12 mouse cellular contexts compared by ENCODE assay signal in genomic region chr11:11871197-11871813, GRCm38 (mm10). TPM values are rescaled to one million over a fixed set of nuclear protein-coding genes. Genes with fewer than 3 reads are reported as not detected.
DNase-seq lines count a peak whose midpoint lies in the region; ATAC-seq lines count a peak whose summit lies in the region.
"Had no signal": no experiment of that assay in that cellular context is flagged by ENCODE, and none has a peak within 500 bp of the region (broad histone marks: within the 10 kb centered on the region; RNA-seq: fewer than 3 reads in every experiment).

No protein-coding gene starts in this region.

- H3K27ac ChIP-seq in midbrain, embryonic 10.5 days (replicated peaks): peak overlapping the region; percentile 72
- no peak overlapping the region for H3K27ac ChIP-seq in midbrain, embryonic 11.5 days (ENCODE audit: low read depth, low read length)
- H3K27ac ChIP-seq in forebrain, embryonic 11.5 days (ENCODE audit: low read depth, low read length): no peak overlapping the region
- H3K27ac ChIP-seq: hindbrain, embryonic 14.5 days; liver, embryonic 14.5 days had no signal

- H3K4me1 ChIP-seq in midbrain, embryonic 10.5 days: peaks cover 61% of the 10 kb centered on the region
- peaks cover 24% of the 10 kb centered on the region for H3K4me1 ChIP-seq in midbrain, embryonic 11.5 days (ENCODE audit: control insufficient read depth, insufficient read depth, low read length)
- H3K4me1 ChIP-seq in forebrain, embryonic 11.5 days (replicated peaks; ENCODE audit: control insufficient read depth, insufficient read depth, low read length): peaks cover 20% of the 10 kb centered on the region; the same call in 1 of the 2 replicates

- no peak overlapping the region for H3K9ac ChIP-seq in midbrain, embryonic 11.5 days (ENCODE audit: low read length)
- no peak overlapping the region for H3K9ac ChIP-seq in forebrain, embryonic 11.5 days (ENCODE audit: low read length)
- H3K9ac ChIP-seq: hindbrain, embryonic 14.5 days; liver, embryonic 14.5 days had no signal

- no peaks in the 10 kb centered on the region for H3K36me3 ChIP-seq in midbrain, embryonic 10.5 days
- no peaks in the 10 kb centered on the region for H3K36me3 ChIP-seq in midbrain, embryonic 11.5 days (ENCODE audit: control insufficient read depth, insufficient read depth, low read length)
- no peaks in the 10 kb centered on the region for H3K36me3 ChIP-seq in forebrain, embryonic 11.5 days (ENCODE audit: control insufficient read depth, insufficient read depth, low read length)

- intact Hi-C loops in heart, postnatal 36 days (cut with DNase I): no loop called here
- intact Hi-C loops in heart, postnatal 14 days (cut with DNase I): no loop called here

- H3K27me3 ChIP-seq in midbrain, embryonic 10.5 days (ENCODE audit: low read depth, poor library complexity, severe bottlenecking): peaks cover 20% of the 10 kb centered on the region
- H3K27me3 ChIP-seq in midbrain, embryonic 11.5 days (ENCODE audit: control insufficient read depth, insufficient read depth, low read length): no peaks in the 10 kb centered on the region
- H3K27me3 ChIP-seq in forebrain, embryonic 11.5 days (ENCODE audit: control insufficient read depth, insufficient read depth, low read length): no peaks in the 10 kb centered on the region; the same call in 1 of the 2 replicates

- 14% methylated on average over 5 of the region's 5 CpGs for WGBS in midbrain, embryonic 10.5 days
- 14% methylated on average over 5 of the region's 5 CpGs for WGBS in midbrain, embryonic 11.5 days
- 25% methylated on average over 5 of the region's 5 CpGs for WGBS in forebrain, embryonic 11.5 days

- no peak overlapping the region for H3K4me3 ChIP-seq in midbrain, embryonic 10.5 days
- H3K4me3 ChIP-seq in midbrain, embryonic 11.5 days (ENCODE audit: low read depth, low read length): no peak overlapping the region
- H3K4me3 ChIP-seq in forebrain, embryonic 11.5 days (ENCODE audit: low read depth, low read length): no peak overlapping the region

- DNase-seq in heart, adult 9 months (ENCODE audit: low spot score in 2 of 2): peak; percentile 25 to 39
- DNase-seq in heart, postnatal 36 days: no peak
- no peak for DNase-seq in midbrain, embryonic 10.5 days (ENCODE audit: low spot score)
- no peak for DNase-seq in midbrain, embryonic 11.5 days (ENCODE audit: low spot score, missing footprints)
- peak; percentile 26 for DNase-seq in heart, postnatal 14 days
- DNase-seq in yolk sac, embryonic 10.5 days (ENCODE audit: low spot score): peak; percentile 55
- no peak for DNase-seq in right cerebral cortex, postnatal 36 days (ENCODE audit: low spot score in 2 of 2)
- DNase-seq in forebrain, embryonic 11.5 days (ENCODE audit: low spot score): no peak

- H3K4me2 ChIP-seq in midbrain, embryonic 11.5 days: no peak overlapping the region
- H3K4me2 ChIP-seq in forebrain, embryonic 11.5 days (ENCODE audit: low read depth, low read length, severe bottlenecking): no peak overlapping the region
- H3K4me2 ChIP-seq: hindbrain, embryonic 14.5 days had no signal

- H3K9me3 ChIP-seq in midbrain, embryonic 10.5 days (replicated peaks): no peaks in the 10 kb centered on the region
- no peaks in the 10 kb centered on the region for H3K9me3 ChIP-seq in midbrain, embryonic 11.5 days (ENCODE audit: control insufficient read depth, low read length)
- H3K9me3 ChIP-seq in forebrain, embryonic 11.5 days (ENCODE audit: control insufficient read depth, low read length): no peaks in the 10 kb centered on the region

- no peak for ATAC-seq in midbrain, embryonic 11.5 days (ENCODE audit: low FRiP score)
- no peak for ATAC-seq in forebrain, embryonic 11.5 days (replicated peaks; ENCODE audit: low FRiP score)
- ATAC-seq: CD4-positive, CD25-positive, alpha-beta regulatory T cell, adult 4 months had no signal

RNA-seq across cellular contexts. Expression of gene Ddc, which starts 26.6 kb away (rescaled TPM):
- total RNA-seq in heart, postnatal 36 days (2021): 1 to 10 TPM; 2.1 to 2.4 TPM
- 13.6 and 15.8 TPM in 2 replicates for polyA plus RNA-seq in midbrain, embryonic 10.5 days (2016; fragmentation: Nextera tagmentation; extraction: Ambion mirVana)
- polyA plus RNA-seq in midbrain, embryonic 11.5 days (2014; fragmentation: Nextera tagmentation; extraction: Ambion mirVana): 18.0 and 21.9 TPM in 2 replicates
- total RNA-seq in heart, postnatal 14 days (2021): 1 to 10 TPM; 3.1 to 5.8 TPM
- polyA plus RNA-seq in forebrain, embryonic 11.5 days (2014; fragmentation: Nextera tagmentation; extraction: Ambion mirVana): 6.8 and 8.7 TPM in 2 replicates
- total RNA-seq: common myeloid progenitor, adult 5-6 weeks had no signal

Comparison
In these comparisons a context has a peak if more than half of its experiments do, and no peak if none do; other contexts are left out.
1. DNase-seq: peak in heart, adult 9 months (2 of 2), heart, postnatal 14 days (2 of 2) and yolk sac, embryonic 10.5 days (single experiment); none in heart, postnatal 36 days (0 of 2), midbrain, embryonic 10.5 days (single experiment), midbrain, embryonic 11.5 days (single experiment), right cerebral cortex, postnatal 36 days (0 of 2) and forebrain, embryonic 11.5 days (single experiment).